Mouse (Mus musculus): ENCODE results near the gene Tlr2.
A peak's percentile ranks its signal among the peaks of the same experiment; 100 is the strongest.

The Tlr2 gene

DNA sequence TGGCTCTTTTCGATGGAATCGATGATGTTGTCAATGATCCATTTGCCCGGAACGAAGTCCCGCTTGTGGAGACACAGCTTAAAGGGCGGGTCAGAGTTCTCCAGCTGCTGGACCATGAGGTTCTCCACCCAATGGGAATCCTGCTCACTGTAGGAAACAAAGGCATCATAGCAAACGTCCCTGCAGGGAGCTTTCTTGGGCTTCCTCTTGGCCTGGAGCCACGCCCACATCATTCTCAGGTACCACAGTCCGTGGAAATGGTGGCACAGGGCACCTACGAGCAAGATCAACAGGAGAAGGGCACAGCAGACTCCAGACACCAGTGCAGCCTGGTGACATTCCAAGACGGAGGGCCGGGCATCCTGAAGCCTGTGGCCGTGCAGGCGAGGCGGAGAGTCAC, 4.9 kb downstream of the Tlr2 start:
- no peak for DNase-seq (ENCODE audit: inconsistent age in 2 of 2, low spot score in 1 of 2)

DNA sequence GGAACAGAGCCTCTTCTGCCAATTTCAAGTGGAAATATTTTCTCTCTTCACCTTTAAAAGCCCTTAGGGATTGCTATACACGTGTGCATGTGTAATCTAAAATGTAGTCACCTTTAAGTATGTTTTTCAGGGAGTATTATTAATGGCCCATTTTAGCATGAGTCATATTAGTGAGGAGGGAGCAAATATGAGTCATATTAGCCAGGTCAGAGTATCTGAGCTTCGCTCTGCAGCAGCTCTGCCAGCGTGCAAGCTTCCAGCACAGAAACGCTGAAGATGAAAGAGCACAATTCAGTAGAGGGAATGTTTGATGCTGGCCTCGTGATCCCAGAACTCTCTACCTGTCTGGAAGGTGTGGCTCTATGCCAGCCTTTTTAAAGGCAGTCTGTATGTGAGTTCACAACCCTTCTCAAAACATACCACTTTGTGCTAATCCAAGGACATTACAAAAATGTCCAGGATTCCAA, 13.4 kb downstream of the Tlr2 start:
- peak; percentile 64 to 81 for DNase-seq (ENCODE audit: inconsistent age in 2 of 2, low spot score in 1 of 2)

DNA sequence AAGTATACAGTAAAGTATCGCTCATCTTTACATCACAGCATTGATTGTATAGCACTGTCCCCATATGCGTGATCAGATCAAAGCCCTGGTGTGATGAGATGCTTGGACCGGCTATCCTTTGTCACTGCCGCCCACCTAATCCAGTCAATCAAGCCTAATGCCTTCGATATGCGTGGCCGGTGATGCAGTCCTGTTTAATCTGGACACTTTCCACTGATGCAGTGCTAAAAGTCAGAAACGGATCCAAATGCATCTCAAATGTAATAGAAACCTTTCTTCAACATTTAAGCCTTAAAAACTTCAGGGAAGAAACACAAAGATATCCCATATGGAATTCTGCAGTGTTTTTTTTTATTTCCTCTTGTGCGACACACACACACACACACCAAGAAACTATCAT, 13.9 kb downstream of the Tlr2 start:
- no peak for DNase-seq (ENCODE audit: inconsistent age in 2 of 2, low spot score in 1 of 2)

DNA sequence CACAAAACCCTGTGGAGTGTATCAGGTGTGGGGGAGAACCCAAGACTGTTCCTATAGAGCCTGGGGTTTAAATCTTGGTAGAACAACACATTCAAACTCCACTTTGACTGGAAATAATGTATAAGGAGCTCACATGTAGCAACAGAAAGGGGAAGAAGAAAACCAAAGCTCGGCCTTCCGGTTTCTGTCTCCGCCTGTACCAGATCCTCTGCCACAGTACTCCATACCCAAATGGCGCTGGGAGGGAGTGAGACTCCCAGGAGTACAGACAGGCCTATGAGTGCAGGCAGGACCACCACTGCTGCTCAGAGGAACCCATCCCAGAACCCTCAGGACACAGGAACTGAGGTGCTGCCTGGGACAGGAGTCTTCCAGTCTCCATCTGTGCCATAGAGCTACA, 17.8 kb downstream of the Tlr2 start:
- DNase-seq (ENCODE audit: inconsistent age in 2 of 2, low spot score in 1 of 2): no peak

DNA sequence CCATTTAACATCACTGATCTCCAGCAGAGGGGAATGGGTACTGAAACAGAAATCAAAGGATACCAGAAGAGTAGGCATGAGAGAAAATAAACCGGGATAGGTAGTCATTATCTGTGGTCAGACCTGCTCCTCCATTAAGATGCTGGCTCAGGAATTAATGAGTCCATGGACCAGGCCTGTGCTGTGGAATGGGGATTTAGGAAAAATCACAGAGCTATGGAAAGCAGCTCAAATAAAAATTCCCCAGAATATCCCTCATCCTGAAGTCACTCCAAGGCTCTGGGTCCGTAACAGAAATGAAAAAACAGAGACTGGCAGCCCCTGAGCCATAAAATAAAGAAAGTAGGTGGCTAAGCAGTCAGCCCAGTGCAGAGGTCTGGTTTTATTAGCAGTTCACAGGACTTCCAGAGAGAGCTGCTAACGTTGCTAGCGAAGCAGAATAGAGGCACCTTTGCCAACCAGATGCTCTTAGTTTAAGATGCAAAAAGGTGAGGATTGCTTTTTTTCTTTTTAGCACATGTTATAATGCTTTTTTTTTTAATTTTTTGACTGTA, 25.1 kb downstream of the Tlr2 start:
- no peak for DNase-seq (ENCODE audit: inconsistent age in 2 of 2, low spot score in 1 of 2)

DNA sequence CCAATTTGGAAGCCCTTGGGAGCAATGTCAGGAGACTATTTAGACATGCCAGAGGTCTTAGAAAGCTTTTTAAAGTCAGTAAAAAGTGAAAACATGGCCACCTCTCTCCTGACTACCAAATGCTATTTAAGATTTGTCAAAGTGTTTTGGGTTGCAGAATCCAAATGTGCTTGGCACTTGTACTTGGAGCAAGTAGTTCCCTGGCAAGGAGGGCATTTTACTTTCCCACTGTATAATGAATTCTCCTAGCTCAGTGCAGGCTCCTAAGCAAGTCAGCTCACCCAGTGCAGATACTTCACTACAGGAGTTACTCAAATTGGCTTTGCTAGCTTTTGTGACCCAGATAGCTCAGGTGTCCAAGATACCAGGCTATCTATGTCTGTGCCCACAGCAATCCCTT, 28.7 kb downstream of the Tlr2 start:
- DNase-seq (ENCODE audit: inconsistent age in 2 of 2, low spot score in 1 of 2): no peak

DNA sequence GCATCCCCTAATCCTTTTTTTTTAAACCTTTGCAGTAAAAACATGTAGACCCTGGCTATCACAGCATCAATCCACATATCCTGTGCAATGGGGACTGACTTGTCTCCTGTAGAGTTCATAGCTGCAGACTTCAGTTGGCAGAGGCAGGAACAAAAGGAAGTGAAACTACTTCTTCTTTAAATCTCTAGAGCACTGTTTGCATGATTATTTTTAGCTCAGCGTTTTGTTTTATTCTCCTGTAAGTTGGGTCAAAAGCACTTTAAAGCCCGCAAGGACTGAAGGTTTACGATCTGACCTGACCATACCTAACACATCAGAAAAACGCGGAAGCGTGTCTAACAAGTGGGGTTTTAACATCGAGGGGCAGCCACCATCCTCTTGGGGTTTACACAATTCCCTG, 29.6 kb downstream of the Tlr2 start:
- no peak for DNase-seq (ENCODE audit: inconsistent age in 2 of 2, low spot score in 1 of 2)

DNA sequence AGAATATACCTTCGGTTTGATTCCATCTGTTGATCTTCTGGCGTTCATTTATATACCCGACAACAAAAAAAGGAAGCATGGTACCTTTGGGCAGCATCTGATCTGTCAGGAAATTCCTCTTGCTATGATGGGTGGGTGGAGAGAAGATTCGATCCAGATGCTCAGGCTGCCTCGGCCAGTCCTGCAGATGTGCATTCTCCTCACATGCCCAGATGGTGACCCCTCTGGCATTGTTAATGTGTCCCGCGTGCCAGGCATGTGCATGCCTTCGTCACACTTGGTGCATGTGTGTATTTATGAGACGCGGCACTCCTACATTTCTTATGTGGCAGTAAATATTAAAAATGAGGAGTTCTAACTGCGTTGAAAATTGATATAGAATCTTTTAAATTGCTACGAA, 33.1 kb downstream of the Tlr2 start:
- DNase-seq (ENCODE audit: inconsistent age in 2 of 2, low spot score in 1 of 2): no peak

DNA sequence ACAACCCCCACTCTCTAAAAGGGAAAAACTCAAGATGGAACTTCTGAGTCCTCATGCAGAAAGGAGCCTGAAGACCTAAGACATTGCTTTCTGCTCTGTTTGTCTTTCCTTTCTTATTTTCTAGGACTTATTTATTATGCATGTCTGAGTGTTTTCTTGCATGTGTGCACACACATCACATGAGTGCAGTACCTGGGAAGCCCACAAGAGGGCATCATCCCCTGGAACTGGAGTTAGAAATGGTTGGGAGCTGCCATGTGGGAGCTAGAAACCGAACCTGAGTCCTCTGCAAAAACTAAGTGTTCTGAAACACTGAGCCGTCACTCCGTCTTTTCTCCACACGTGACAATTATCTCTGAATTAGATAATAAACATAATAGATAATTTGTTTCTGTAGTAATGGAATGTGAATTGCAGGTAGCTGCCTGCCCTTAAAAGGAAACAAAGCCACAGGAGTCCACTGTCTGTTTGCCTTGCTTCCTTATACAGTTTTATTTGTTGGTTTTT, 39.9 kb downstream of the Tlr2 start:
- DNase-seq (ENCODE audit: inconsistent age in 2 of 2, low spot score in 1 of 2): no peak

DNA sequence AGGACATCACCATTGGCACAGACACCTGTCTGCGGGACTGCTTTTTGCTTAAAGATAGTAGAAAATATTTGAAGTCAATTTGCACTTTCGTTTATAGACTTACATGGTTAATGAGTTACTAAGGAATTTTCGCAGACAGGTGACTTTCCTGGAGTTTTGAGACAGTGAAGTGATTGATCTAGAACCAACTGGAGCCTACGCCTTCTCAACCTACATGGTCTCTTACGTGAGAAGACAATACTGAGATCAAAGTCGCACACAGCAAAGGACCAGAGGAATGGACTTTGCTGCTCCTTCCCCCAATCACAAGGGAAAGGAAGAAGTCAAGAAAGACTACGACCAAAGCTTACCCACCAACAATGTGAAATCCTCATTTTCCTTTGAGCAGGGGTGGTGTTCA, 42.1 kb downstream of the Tlr2 start:
- DNase-seq (ENCODE audit: inconsistent age in 2 of 2, low spot score in 1 of 2): no peak

DNA sequence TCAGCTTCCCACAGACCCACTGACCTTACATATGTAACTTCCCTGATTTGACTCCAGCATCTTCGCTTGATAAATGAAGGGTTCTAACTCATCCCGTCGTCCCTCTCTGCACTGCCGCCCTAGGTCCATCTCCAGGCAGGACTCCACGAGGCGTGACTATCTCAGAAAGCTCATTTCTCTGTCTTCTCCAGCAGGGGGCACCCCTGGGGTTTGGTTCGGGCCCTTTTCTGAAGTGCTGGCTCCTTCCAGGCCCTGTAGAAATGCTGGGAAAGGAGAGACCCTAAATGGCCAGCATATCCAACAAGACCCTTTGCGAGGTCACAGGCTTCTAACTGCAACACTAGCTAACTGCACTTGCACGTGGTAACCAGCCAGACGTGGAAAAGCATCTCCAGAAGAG, 43.7 kb downstream of the Tlr2 start:
- peak; percentile 67 to 88 for DNase-seq (ENCODE audit: inconsistent age in 2 of 2, low spot score in 1 of 2)

DNA sequence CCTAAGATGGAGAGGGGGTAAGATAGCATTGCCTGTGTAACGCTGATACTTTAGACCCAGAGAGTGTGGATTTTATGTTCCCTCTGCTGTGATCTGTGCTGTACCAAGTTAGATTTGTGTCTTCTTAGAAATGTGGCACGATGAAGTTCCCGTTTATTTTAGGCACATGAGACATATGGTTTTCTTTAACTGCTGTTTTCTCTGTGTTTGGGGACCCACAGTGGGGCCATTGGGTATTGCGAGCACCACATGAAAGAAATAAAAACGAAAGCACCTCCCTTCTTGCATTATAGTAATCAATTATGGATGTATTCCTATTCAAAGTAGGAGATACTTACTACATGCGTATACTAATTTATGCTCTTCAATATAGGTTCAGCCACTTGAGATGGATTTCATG, 44.5 kb downstream of the Tlr2 start:
- DNase-seq (ENCODE audit: inconsistent age in 2 of 2, low spot score in 1 of 2): no peak

DNA sequence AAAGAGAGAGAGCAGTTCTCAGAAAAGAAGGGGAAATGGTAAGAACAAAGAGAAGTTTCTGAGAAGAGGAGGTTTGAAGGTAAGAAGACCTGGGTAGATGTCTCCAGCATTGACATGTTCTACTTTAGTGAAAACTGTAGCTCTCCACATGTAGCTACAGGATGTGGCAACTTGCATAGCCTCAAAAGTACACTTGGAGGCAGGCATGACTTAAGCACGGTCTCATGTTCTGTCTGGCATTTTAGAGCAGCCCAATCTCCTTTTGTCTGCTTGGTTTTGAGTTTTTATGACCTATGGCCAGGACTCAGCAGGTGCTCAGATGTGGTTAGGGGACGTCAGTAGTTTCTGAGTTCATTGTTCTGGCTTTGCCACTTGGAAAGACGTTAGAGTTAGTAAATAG, 50.1 kb downstream of the Tlr2 start:
- DNase-seq (ENCODE audit: inconsistent age in 2 of 2, low spot score in 1 of 2): no peak

DNA sequence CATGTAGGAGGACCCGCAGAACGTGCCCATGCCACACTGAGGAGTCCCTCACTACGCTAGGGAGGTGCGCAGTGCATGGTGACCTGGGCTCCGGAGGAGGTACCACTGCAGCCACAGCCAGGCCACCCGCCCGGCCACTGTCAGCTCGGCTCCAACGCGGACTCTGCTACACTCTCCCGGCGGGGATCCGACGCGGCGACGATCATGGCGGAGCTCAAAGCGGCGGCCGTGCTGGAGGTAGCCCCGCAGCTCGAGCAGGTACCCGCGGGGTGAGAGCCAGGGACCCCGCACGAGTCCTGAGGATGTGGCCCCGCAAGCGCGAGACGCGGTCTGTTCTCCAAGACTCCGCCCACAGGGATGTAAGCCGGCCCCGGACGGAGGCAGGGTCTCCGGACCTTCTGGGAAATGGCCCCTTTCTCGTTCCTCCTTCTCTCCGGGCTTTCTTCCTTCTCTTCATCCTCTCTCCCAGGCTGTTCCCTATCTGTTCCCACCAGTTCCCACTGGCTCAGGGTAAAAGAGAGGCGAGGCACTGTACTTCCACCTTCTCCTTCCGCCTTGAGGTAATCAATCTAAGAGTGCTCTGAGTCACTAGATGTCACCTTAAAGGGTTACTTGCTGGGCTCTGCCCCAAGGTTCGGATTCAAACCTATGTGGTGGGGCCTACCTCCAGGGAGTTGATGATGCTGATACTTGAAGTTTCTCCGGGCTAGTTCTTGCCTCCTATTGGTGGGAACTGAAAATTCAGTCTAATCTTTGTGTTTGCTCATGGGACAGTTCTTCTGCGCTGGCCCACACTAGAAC, 51.7 kb downstream of the Tlr2 start:
- peak in 1 of 2 experiments; percentile 53 for DNase-seq (ENCODE audit: inconsistent age in 2 of 2, low spot score in 1 of 2)

DNA sequence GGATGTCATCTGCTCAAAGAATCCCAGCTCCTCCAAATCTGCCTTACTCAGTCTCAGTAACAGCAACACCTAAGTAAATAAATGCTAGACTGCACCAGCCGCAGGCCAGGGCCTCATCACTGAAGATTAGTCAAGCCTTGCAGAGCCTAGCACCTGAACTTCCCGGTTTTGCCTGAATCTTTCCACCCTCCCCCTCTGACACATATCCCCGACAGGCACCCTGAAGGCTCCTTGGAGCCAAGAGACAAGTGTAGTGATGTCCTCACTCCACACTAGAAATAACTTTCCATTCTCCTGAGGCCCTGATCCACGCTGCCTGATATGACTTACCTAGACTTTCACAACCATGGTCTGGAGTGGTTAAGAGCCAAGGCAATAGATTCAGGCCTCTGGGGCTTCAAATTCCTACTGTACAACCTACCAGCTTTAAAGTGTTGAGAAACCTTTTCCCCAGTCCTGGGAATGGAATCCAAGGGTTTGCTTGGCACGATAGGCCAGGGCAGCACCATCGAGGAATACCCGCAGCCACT, 53.7 kb downstream of the Tlr2 start:
- no peak for DNase-seq (ENCODE audit: inconsistent age in 2 of 2, low spot score in 1 of 2)

DNA sequence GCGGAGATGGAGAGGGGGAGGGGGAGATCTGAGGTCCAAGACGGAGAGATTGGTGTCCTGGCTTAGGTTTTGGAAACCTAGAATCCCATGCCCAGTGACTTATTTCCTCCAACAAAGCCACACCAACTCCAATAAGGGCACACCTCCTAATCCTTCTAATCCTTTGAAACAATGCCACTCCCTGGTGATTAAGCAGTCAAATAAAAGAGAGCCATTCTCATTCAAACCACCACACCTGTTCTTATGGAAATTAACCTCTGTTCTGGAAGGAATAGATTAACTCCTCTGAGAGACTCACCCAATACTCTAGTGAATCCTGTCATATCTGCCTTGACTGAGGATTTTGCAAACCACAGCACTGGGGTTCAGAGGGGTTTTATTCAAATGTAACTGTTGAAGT, 54.5 kb downstream of the Tlr2 start:
- no peak for DNase-seq (ENCODE audit: inconsistent age in 2 of 2, low spot score in 1 of 2)

All from adrenal gland, adult (tissue).